Mouse (Mus musculus) frontal cortex, postnatal 36 days (tissue): ENCODE results near the gene Eri2.

ENCODE experiments used
- DNase-seq, 2 experiments: peaks; one replicate each; pipeline ENCODE4 v3.0.0; 2022; ENCODE audit warnings: low spot score in 2 of 2

The Eri2 gene

GRCm38 (mm10) chr7:119793586-119794250, at the start of gene Eri2, which contains the start of gene Rexo5:
Gene Eri2, minus strand, starts transcription at chr7:119794058.
Gene Rexo5, plus strand, starts transcription at chr7:119794006.
- peak; percentile 73 to 75 for DNase-seq

- DNase-seq, result no peak
These were observed 48.1 kb upstream of the Eri2 start for GRCm38 (mm10) chr7:119841820-119842449.

GRCm38 (mm10) chr7:119835996-119836777, 42.3 kb upstream of the Eri2 start:
- no peak for DNase-seq

- no peak for DNase-seq
These were observed 41.5 kb upstream of the Eri2 start for GRCm38 (mm10) chr7:119835371-119835770.

GRCm38 (mm10) chr7:119808723-119809122, 14.9 kb upstream of the Eri2 start:
- DNase-seq, result no peak

GRCm38 (mm10) chr7:119807396-119807795, 13.5 kb upstream of the Eri2 start:
- DNase-seq, result no peak

GRCm38 (mm10) chr7:119800991-119801390, 7.1 kb upstream of the Eri2 start:
- DNase-seq, result no peak

- DNase-seq, result no peak
These were observed 6.6 kb upstream of the Eri2 start for GRCm38 (mm10) chr7:119800488-119800887.

- DNase-seq, result no peak
These were observed 1.5 kb upstream of the Eri2 start for GRCm38 (mm10) chr7:119795311-119795710.

GRCm38 (mm10) chr7:119794251-119794638, 387 bp upstream of the Eri2 start:
- DNase-seq, result no peak

- no peak for DNase-seq
These were observed 4.8 kb downstream of the Eri2 start for GRCm38 (mm10) chr7:119789024-119789423.

GRCm38 (mm10) chr7:119784908-119785307, 8.9 kb downstream of the Eri2 start:
- DNase-seq, result no peak

GRCm38 (mm10) chr7:119783453-119783852, 10.4 kb downstream of the Eri2 start:
- no peak for DNase-seq

GRCm38 (mm10) chr7:119769895-119770294, 24.0 kb downstream of the Eri2 start:
- DNase-seq, result no peak

- DNase-seq, result no peak
These were observed 26.9 kb downstream of the Eri2 start for GRCm38 (mm10) chr7:119766996-119767395.

- DNase-seq, result no peak
These were observed 29.5 kb downstream of the Eri2 start for GRCm38 (mm10) chr7:119764377-119764776.

GRCm38 (mm10) chr7:119762166-119762697, 31.6 kb downstream of the Eri2 start:
- DNase-seq, result no peak

- DNase-seq, result no peak
These were observed 33.3 kb downstream of the Eri2 start, which contains the start of gene Acsm3 for GRCm38 (mm10) chr7:119760527-119760951. Gene Acsm3, plus strand, starts transcription at chr7:119760923.

- no peak for DNase-seq
These were observed 40.2 kb downstream of the Eri2 start for GRCm38 (mm10) chr7:119753696-119754095.

GRCm38 (mm10) chr7:119749942-119750341, 43.9 kb downstream of the Eri2 start:
- no peak for DNase-seq

- DNase-seq, result no peak
These were observed 45.1 kb downstream of the Eri2 start for GRCm38 (mm10) chr7:119748761-119749160.

GRCm38 (mm10) chr7:119745869-119746268, 48.0 kb downstream of the Eri2 start:
- DNase-seq, result no peak
